Mouse (Mus musculus) liver, adult 2 months (tissue): ENCODE results near the gene Ric8b.

Experiments used
- CTCF ChIP-seq: fragments of 200-500 bp; IDR thresholded peaks from 2 replicates; pipeline ENCODE4 v1.5.1; 2011; ENCODE audit warnings: low read depth, low read length, control low read depth
- POLR2A ChIP-seq: fragments of 200-500 bp; IDR thresholded peaks from 2 replicates; pipeline ENCODE4 v1.6.1; 2011; ENCODE audit warnings: low read length, control low read depth; ENCODE audit not compliant: insufficient read depth; ENCODE audit errors: extremely low read depth

GRCm38 (mm10) chr10:84898144-84898979 is 19.1 kb upstream of the Ric8b start:
- TF ChIP-seq CTCF (no peak), POLR2A (no peak)
